Mouse (Mus musculus) neural tube, embryonic 13.5 days (tissue): Measurements from ENCODE around the gene Fbxl18. TPM values are rescaled to one million over a fixed set of nuclear protein-coding genes. Genes with fewer than 3 reads are reported as not detected.

Experiments used
- polyA plus RNA-seq: library from polyadenylated mRNA; unstranded; fragments of >200 nt; fragmentation: Nextera tagmentation; extraction: Ambion mirVana; gene quantifications from 2 replicates; pipeline ENCODE4 v1.2.1, GENCODE M21; 2015

Fbxl18 gene
- polyA plus RNA-seq, 1 experiment from 2014 or later: 25.5 TPM

Other genes starting within 250 kb of the Fbxl18 start
- gene Slc29a4, start 202.9 kb downstream of the Fbxl18 start, polyA plus RNA-seq: 79.8 and 82.1 TPM in 2 replicates
- 30.3 and 31.1 TPM in 2 replicates for gene Tnrc18, start 77.8 kb downstream of the Fbxl18 start, polyA plus RNA-seq
- 15,088 and 16,772 TPM in 2 replicates for gene Actb, start 11.3 kb upstream of the Fbxl18 start, polyA plus RNA-seq
- 517 and 659 TPM in 2 replicates for gene Fscn1, start 64.9 kb upstream of the Fbxl18 start, polyA plus RNA-seq
- gene Rnf216, start 217.6 kb upstream of the Fbxl18 start, polyA plus RNA-seq: 33.1 and 36.1 TPM in 2 replicates